Mouse (Mus musculus) neural tube, embryonic 11.5 days (tissue): ENCODE measurements around the gene Arl6ip4. TPM values are rescaled to one million over a fixed set of nuclear protein-coding genes. Genes with fewer than 3 reads are reported as not detected.

Experiments used
- ATAC-seq: fragments of 200-750 bp; cut with Nextera tagmentation; 2 replicates; pipeline ENCODE4 v1.8.0; 2017; ENCODE audit warnings: moderate number of reproducible peaks, mild to moderate bottlenecking, moderate TSS enrichment, moderate library complexity; ENCODE audit not compliant: insufficient read depth, low FRiP score, low TSS enrichment
- DNase-seq: peaks from one replicate; pipeline ENCODE4 v3.0.0-alpha.2; 2015; ENCODE audit warnings: low spot score
- H3K27ac ChIP-seq: fragments of 300-500 bp; sonication (generic); 2 replicates; pipeline ENCODE4 v1.5.1; 2014; ENCODE audit warnings: low read depth, mild to moderate bottlenecking, low read length
- H3K27me3 ChIP-seq: fragments of 300-500 bp; sonication (generic); 2 replicates; pipeline ENCODE4 v1.6.1; 2014; ENCODE audit warnings: mild to moderate bottlenecking, low read length, mixed read lengths; ENCODE audit not compliant: control insufficient read depth, insufficient read depth
- H3K36me3 ChIP-seq: fragments of 300-500 bp; sonication (generic); 2 replicates; pipeline ENCODE4 v1.6.1; 2014; ENCODE audit warnings: mild to moderate bottlenecking, low read length, moderate library complexity, mixed read lengths; ENCODE audit not compliant: control insufficient read depth, insufficient read depth
- H3K4me1 ChIP-seq: fragments of 300-500 bp; sonication (generic); 2 replicates; pipeline ENCODE4 v1.6.1; 2014; ENCODE audit warnings: low read length, mixed read lengths; ENCODE audit not compliant: control insufficient read depth, insufficient read depth
- H3K4me2 ChIP-seq: fragments of 300-500 bp; sonication (generic); 2 replicates; pipeline ENCODE4 v1.6.1; 2014; ENCODE audit warnings: low read depth, mild to moderate bottlenecking, moderate library complexity
- H3K4me3 ChIP-seq: fragments of 300-500 bp; sonication (generic); 2 replicates; pipeline ENCODE4 v1.5.1; 2014; ENCODE audit warnings: low read depth, low read length
- H3K9ac ChIP-seq: fragments of 300-500 bp; sonication (generic); 2 replicates; pipeline ENCODE4 v1.6.1; 2014; ENCODE audit warnings: mild to moderate bottlenecking, low read length
- H3K9me3 ChIP-seq: fragments of 300-500 bp; sonication (generic); 2 replicates; pipeline ENCODE4 v1.6.1; 2016; ENCODE audit warnings: low read length; ENCODE audit not compliant: control insufficient read depth
- WGBS: fragments of 180-500 bp; shearing (Covaris S2); extraction: QIAGEN DNeasy Blood & Tissue Kit; methylation state at CpG from one replicate; pipeline ENCODE4 v1.1.7; 2014; 5-methylcytosine and 5-hydroxymethylcytosine counted together
- polyA plus RNA-seq: library from polyadenylated mRNA; unstranded; fragments of >200 nt; fragmentation: Nextera tagmentation; extraction: Ambion mirVana; gene quantifications from 2 replicates; pipeline ENCODE4 v1.2.1, GENCODE M21; 2014

Arl6ip4 gene
- polyA plus RNA-seq, 1 experiment from 2014 or later: 84.7 TPM

GRCm38 (mm10) chr5:124152734-124153133 lies 36.8 kb downstream of the Arl6ip4 start:
- DNase-seq: no peak
- Histone ChIP-seq H3K27ac (no peak overlapping the region), H3K4me2 (no peak overlapping the region), H3K4me3 (no peak overlapping the region), H3K4me1 (no peaks in the 10 kb centered on the region), H3K9me3 (no peaks in the 10 kb centered on the region), H3K27me3 (no peaks in the 10 kb centered on the region), H3K9ac (no peak overlapping the region), H3K36me3 (no peaks in the 10 kb centered on the region)
- ATAC-seq: no peak
- 90% methylated on average over 4 of the region's 4 CpGs for WGBS

GRCm38 (mm10) chr5:124155943-124156342 lies 40.1 kb downstream of the Arl6ip4 start:
- no peak for ATAC-seq
- no peaks in the 10 kb centered on the region for H3K9me3 ChIP-seq
- no peaks in the 10 kb centered on the region for H3K36me3 ChIP-seq
- H3K4me3 ChIP-seq: no peak overlapping the region
- no peak for DNase-seq
- H3K9ac ChIP-seq: no peak overlapping the region
- no peaks in the 10 kb centered on the region for H3K27me3 ChIP-seq
- no peak overlapping the region for H3K27ac ChIP-seq
- no peak overlapping the region for H3K4me2 ChIP-seq
- H3K4me1 ChIP-seq: no peaks in the 10 kb centered on the region
- WGBS: 86% methylated on average over 5 of the region's 5 CpGs

GRCm38 (mm10) chr5:124158305-124158704 lies 42.4 kb downstream of the Arl6ip4 start:
- no peak overlapping the region for H3K4me3 ChIP-seq
- DNase-seq: no peak

GRCm38 (mm10) chr5:124159453-124159852 lies 43.6 kb downstream of the Arl6ip4 start:
- H3K27me3 ChIP-seq: no peaks in the 10 kb centered on the region
- H3K4me1 ChIP-seq: peaks cover 5% of the 10 kb centered on the region
- 46% methylated on average over 7 of the region's 7 CpGs for WGBS
- H3K4me3 ChIP-seq: no peak overlapping the region
- H3K27ac ChIP-seq: no peak overlapping the region
- ATAC-seq (no peak), DNase-seq (no peak)
- no peaks in the 10 kb centered on the region for H3K36me3 ChIP-seq
- H3K9me3 ChIP-seq: no peaks in the 10 kb centered on the region
- no peak overlapping the region for H3K4me2 ChIP-seq
- H3K9ac ChIP-seq: no peak overlapping the region

More at GRCm38 (mm10) chr5:124158305-124158704, 42.4 kb downstream of the Arl6ip4 start:
- no peak overlapping the region for H3K27ac ChIP-seq
- no peaks in the 10 kb centered on the region for H3K36me3 ChIP-seq
- ATAC-seq: no peak
- H3K4me2 ChIP-seq: no peak overlapping the region
- H3K9me3 ChIP-seq: no peaks in the 10 kb centered on the region
- H3K27me3 ChIP-seq: no peaks in the 10 kb centered on the region
- no peaks in the 10 kb centered on the region; the same call in 1 of the 2 replicates for H3K4me1 ChIP-seq
- 71% methylated on average over 4 of the region's 4 CpGs for WGBS
- no peak overlapping the region for H3K9ac ChIP-seq

- no peak overlapping the region for H3K27ac ChIP-seq
- no peaks in the 10 kb centered on the region for H3K27me3 ChIP-seq
- DNase-seq: peak; percentile 62
- no peak overlapping the region for H3K4me3 ChIP-seq
- no peak overlapping the region for H3K9ac ChIP-seq
- 45% methylated on average over 10 of the region's 10 CpGs for WGBS
- no peak overlapping the region for H3K4me2 ChIP-seq
- no peaks in the 10 kb centered on the region for H3K36me3 ChIP-seq
- ATAC-seq: peak; percentile 64; the same call in 1 of the 2 replicates
- H3K4me1 ChIP-seq: peaks cover 26% of the 10 kb centered on the region
- H3K9me3 ChIP-seq: no peaks in the 10 kb centered on the region
These were observed 45.9 kb downstream of the Arl6ip4 start for GRCm38 (mm10) chr5:124161831-124162230.

- Histone ChIP-seq H3K4me1 (peaks cover 30% of the 10 kb centered on the region), H3K9me3 (no peaks in the 10 kb centered on the region), H3K36me3 (no peaks in the 10 kb centered on the region), H3K27ac (no peak overlapping the region), H3K27me3 (no peaks in the 10 kb centered on the region), H3K9ac (no peak overlapping the region), H3K4me2 (no peak overlapping the region), H3K4me3 (no peak overlapping the region)
- WGBS: 55% methylated on average over 5 of the region's 5 CpGs
- peak; percentile 83 for DNase-seq
- peak; percentile 52 for ATAC-seq
These were observed 46.7 kb downstream of the Arl6ip4 start for GRCm38 (mm10) chr5:124162577-124162976.

- no peak for DNase-seq
- Histone ChIP-seq H3K4me3 (no peak overlapping the region), H3K9ac (no peak overlapping the region), H3K27me3 (no peaks in the 10 kb centered on the region), H3K36me3 (no peaks in the 10 kb centered on the region), H3K9me3 (no peaks in the 10 kb centered on the region), H3K27ac (no peak overlapping the region), H3K4me1 (peaks cover 30% of the 10 kb centered on the region), H3K4me2 (no peak overlapping the region)
- WGBS: 76% methylated on average over 11 of the region's 11 CpGs
- no peak for ATAC-seq
These were observed 47.6 kb downstream of the Arl6ip4 start for GRCm38 (mm10) chr5:124163445-124163844.

- Histone ChIP-seq H3K27me3 (no peaks in the 10 kb centered on the region), H3K4me2 (no peak overlapping the region), H3K9me3 (no peaks in the 10 kb centered on the region), H3K9ac (no peak overlapping the region), H3K27ac (peak overlapping the region; percentile 62), H3K4me1 (peaks cover 30% of the 10 kb centered on the region), H3K4me3 (no peak overlapping the region), H3K36me3 (no peaks in the 10 kb centered on the region)
- ATAC-seq (no peak; the same call in 1 of the 2 replicates), DNase-seq (no peak)
- 41% methylated on average over 15 of the region's 15 CpGs for WGBS
These were observed 50.0 kb downstream of the Arl6ip4 start for GRCm38 (mm10) chr5:124165622-124166570.

- no peak for ATAC-seq
- no peak overlapping the region for H3K27ac ChIP-seq
- no peaks in the 10 kb centered on the region for H3K36me3 ChIP-seq
- no peaks in the 10 kb centered on the region for H3K9me3 ChIP-seq
- no peak for DNase-seq
- H3K4me1 ChIP-seq: peaks cover 30% of the 10 kb centered on the region
- no peaks in the 10 kb centered on the region for H3K27me3 ChIP-seq
- H3K4me3 ChIP-seq: no peak overlapping the region
- no peak overlapping the region for H3K9ac ChIP-seq
- no peak overlapping the region for H3K4me2 ChIP-seq
These were observed 50.9 kb downstream of the Arl6ip4 start for GRCm38 (mm10) chr5:124166741-124167140.
